Mouse (Mus musculus): Measurements from ENCODE around the gene Crisp2. TPM values are rescaled to one million over a fixed set of nuclear protein-coding genes. Genes with fewer than 3 reads are reported as not detected.

Gene Crisp2
- total and polyA plus RNA-seq, 2 experiments from 2014 or later = not detected

GRCm38 (mm10) chr17:40716273-40716672 lies 90.5 kb downstream of the Crisp2 start:
- no peak for DNase-seq (ENCODE audit: low spot score)
- Histone ChIP-seq H3K9ac (replicated peaks; ENCODE audit: low read length) (no peak overlapping the region), H3K9me3 (ENCODE audit: low read length) (no peaks in the 10 kb centered on the region), H3K4me3 (ENCODE audit: low read length) (no peak overlapping the region), H3K27me3 (ENCODE audit: insufficient read depth, low read length) (no peaks in the 10 kb centered on the region), H3K4me1 (ENCODE audit: insufficient read depth, low read length) (no peaks in the 10 kb centered on the region), H3K36me3 (ENCODE audit: insufficient read depth, low read length) (no peaks in the 10 kb centered on the region), H3K4me2 (ENCODE audit: low read depth, low read length) (no peak overlapping the region), H3K27ac (no peak overlapping the region)
- no peak for ATAC-seq
- TF ChIP-seq CTCF (IDR thresholded peaks at IDR 0.05; ENCODE audit: low read depth) = no peak

Other genes starting within 250 kb of the Crisp2 start
- gene Esp6, start 245.5 kb downstream of the Crisp2 start, total RNA-seq (2014; rRNA removed) = not detected in 2 replicates
- not detected in 2 replicates for gene Esp6, start 245.5 kb downstream of the Crisp2 start, polyA plus RNA-seq (2015; fragmentation: Nextera tagmentation; extraction: Ambion mirVana)
- not detected in 2 replicates for gene Esp4, start 208.4 kb downstream of the Crisp2 start, total RNA-seq (2014; rRNA removed)
- not detected in 2 replicates for gene Esp4, start 208.4 kb downstream of the Crisp2 start, polyA plus RNA-seq (2015; fragmentation: Nextera tagmentation; extraction: Ambion mirVana)
- not detected in 2 replicates for gene Esp3, start 174.9 kb downstream of the Crisp2 start, total RNA-seq (2014; rRNA removed)
- gene Esp3, start 174.9 kb downstream of the Crisp2 start, polyA plus RNA-seq (2015; fragmentation: Nextera tagmentation; extraction: Ambion mirVana) = not detected in 2 replicates
- gene Esp1, start 79.9 kb downstream of the Crisp2 start, total RNA-seq (2014; rRNA removed) = not detected in 2 replicates
- gene Esp1, start 79.9 kb downstream of the Crisp2 start, polyA plus RNA-seq (2015; fragmentation: Nextera tagmentation; extraction: Ambion mirVana) = not detected in 2 replicates
- gene Rhag, start 4.1 kb upstream of the Crisp2 start, total RNA-seq (2014; rRNA removed) = not detected in 2 replicates
- gene Rhag, start 4.1 kb upstream of the Crisp2 start, polyA plus RNA-seq (2015; fragmentation: Nextera tagmentation; extraction: Ambion mirVana) = not detected in 2 replicates
- 1.2 and 1.9 TPM in 2 replicates for gene 9130008F23Rik, start 73.6 kb upstream of the Crisp2 start, total RNA-seq (2014; rRNA removed)
- 0.89 TPM in 2 replicates for gene 9130008F23Rik, start 73.6 kb upstream of the Crisp2 start, polyA plus RNA-seq (2015; fragmentation: Nextera tagmentation; extraction: Ambion mirVana)
- gene Glyatl3, start 107.3 kb upstream of the Crisp2 start, total RNA-seq (2014; rRNA removed) = not detected in 2 replicates
- gene Glyatl3, start 107.3 kb upstream of the Crisp2 start, polyA plus RNA-seq (2015; fragmentation: Nextera tagmentation; extraction: Ambion mirVana) = not detected in 2 replicates
- 12.3 and 12.8 TPM in 2 replicates for gene Mut, start 127.7 kb upstream of the Crisp2 start, total RNA-seq (2014; rRNA removed)
- gene Mut, start 127.7 kb upstream of the Crisp2 start, polyA plus RNA-seq (2015; fragmentation: Nextera tagmentation; extraction: Ambion mirVana) = 19.8 and 23.9 TPM in 2 replicates
- 4.1 and 4.7 TPM in 2 replicates for gene Cenpq, start 128.0 kb upstream of the Crisp2 start, total RNA-seq (2014; rRNA removed)
- 12.4 and 13.7 TPM in 2 replicates for gene Cenpq, start 128.0 kb upstream of the Crisp2 start, polyA plus RNA-seq (2015; fragmentation: Nextera tagmentation; extraction: Ambion mirVana)

Data from hindbrain, postnatal 0 days (tissue).